Mouse (Mus musculus) MEL (cell line): ENCODE data around the gene Mrtfa. TPM values are rescaled to one million over a fixed set of nuclear protein-coding genes. Genes with fewer than 3 reads are reported as not detected.

ENCODE experiments used
- DNase-seq: peaks from one replicate; pipeline ENCODE4 v3.0.0; 2011; ENCODE audit warnings: low read depth, low spot score
- H3K27ac ChIP-seq: 2 replicates; pipeline ENCODE4 v1.5.1; 2012; ENCODE audit warnings: low read depth, mild to moderate bottlenecking, control low read depth, low read length, moderate library complexity; ENCODE audit not compliant: control insufficient read depth
- H3K27me3 ChIP-seq, 2 experiments: fragments of 150-350 bp in 1 of 2; sonication (generic) in 1 of 2; 2 replicates each; pipeline ENCODE4 v1.6.1; 2012; ENCODE audit warnings: low read length in 2 of 2, mild to moderate bottlenecking in 2 of 2, improper control_type of control experiment in 1 of 2, moderate library complexity in 1 of 2; ENCODE audit not compliant: insufficient read depth in 2 of 2, control insufficient read depth in 1 of 2
- H3K36me3 ChIP-seq, 2 experiments: 2 replicates each; pipeline ENCODE4 v1.6.1; 2012 to 2014; ENCODE audit warnings: low read length in 2 of 2, improper control_type of control experiment in 1 of 2, inconsistent platforms in 1 of 2, mild to moderate bottlenecking in 1 of 2; ENCODE audit not compliant: insufficient read depth in 2 of 2, control insufficient read depth in 1 of 2
- H3K4me1 ChIP-seq, 2 experiments: fragments of 150-350 bp in 1 of 2; sonication (generic) in 1 of 2; 2 replicates each; pipeline ENCODE4 v1.6.1; 2012; ENCODE audit warnings: low read length in 2 of 2, improper control_type of control experiment in 1 of 2, mild to moderate bottlenecking in 1 of 2; ENCODE audit not compliant: insufficient read depth in 2 of 2, control insufficient read depth in 1 of 2
- H3K4me3 ChIP-seq, 2 experiments: fragments of 150-350 bp in 1 of 2; sonication (generic) in 1 of 2; 2 replicates each; pipeline ENCODE4 v1.5.1; 2012; ENCODE audit warnings: low read depth in 2 of 2, low read length in 2 of 2, mild to moderate bottlenecking in 2 of 2, moderate library complexity in 2 of 2, control low read depth in 1 of 2, improper control_type of control experiment in 1 of 2; ENCODE audit not compliant: control insufficient read depth in 1 of 2, insufficient read depth in 1 of 2
- H3K79me2 ChIP-seq: 2 replicates; pipeline ENCODE4 v1.6.1; 2012; ENCODE audit warnings: mild to moderate bottlenecking, low read length, moderate library complexity; ENCODE audit not compliant: control insufficient read depth, poor library complexity, insufficient read depth
- H3K9ac ChIP-seq: 2 replicates; pipeline ENCODE4 v1.6.1; 2012; ENCODE audit warnings: low read depth, mild to moderate bottlenecking, control low read depth, low read length, moderate library complexity; ENCODE audit not compliant: control insufficient read depth, poor library complexity, severe bottlenecking
- H3K9me3 ChIP-seq: fragments of 150-350 bp; sonication (generic); replicated peaks from 2 replicates; pipeline ENCODE4 v1.6.1; 2012; ENCODE audit warnings: mild to moderate bottlenecking, low read length, improper control_type of control experiment, moderate library complexity; ENCODE audit not compliant: insufficient read depth
- BHLHE40 ChIP-seq: IDR thresholded peaks from 2 replicates; pipeline ENCODE4 v1.6.1; 2012; ENCODE audit warnings: low read depth, mild to moderate bottlenecking, inconsistent platforms, low read length, improper control_type of control experiment, borderline replicate concordance
- CHD1 ChIP-seq: IDR thresholded peaks from 2 replicates; pipeline ENCODE4 v1.6.1; 2012; ENCODE audit warnings: low read depth, mild to moderate bottlenecking, inconsistent platforms, low read length, improper control_type of control experiment
- CTCF ChIP-seq, 3 experiments: IDR thresholded peaks in 2 of 3; conservative IDR thresholded peaks in 1 of 3; 2 replicates each; pipeline ENCODE4 v1.5.1; 2011 to 2012; ENCODE audit warnings: low read length in 3 of 3, low read depth in 2 of 3, mild to moderate bottlenecking in 2 of 3, improper control_type of control experiment in 1 of 3, inconsistent platforms in 1 of 3, mixed read lengths in 1 of 3, moderate library complexity in 1 of 3; ENCODE audit not compliant: control insufficient read depth in 1 of 3, insufficient read depth in 1 of 3, poor library complexity in 1 of 3, severe bottlenecking in 1 of 3
- E2F4 ChIP-seq: IDR thresholded peaks from 2 replicates; pipeline ENCODE4 v1.6.1; 2011; ENCODE audit warnings: low read depth, low read length, improper control_type of control experiment, borderline replicate concordance
- JUND ChIP-seq: IDR thresholded peaks from 2 replicates; pipeline ENCODE4 v1.6.1; 2011; ENCODE audit warnings: low read depth, mild to moderate bottlenecking, improper control_type of control experiment, low read length
- KAT2A ChIP-seq: conservative IDR thresholded peaks from 2 replicates; pipeline ENCODE4 v1.6.1; 2012; ENCODE audit warnings: low read depth, low read length, improper control_type of control experiment, inconsistent platforms
- MAFK ChIP-seq: IDR thresholded peaks from 2 replicates; pipeline ENCODE4 v1.6.1; 2011; ENCODE audit warnings: low read depth, mild to moderate bottlenecking, low read length, improper control_type of control experiment, borderline replicate concordance
- MAZ ChIP-seq: IDR thresholded peaks from 2 replicates; pipeline ENCODE4 v1.6.1; 2012; ENCODE audit warnings: low read depth, mild to moderate bottlenecking, inconsistent platforms, low read length, improper control_type of control experiment
- MEF2A ChIP-seq: IDR thresholded peaks from 2 replicates; pipeline ENCODE4 v1.6.1; 2014; ENCODE audit warnings: low read depth, mild to moderate bottlenecking, inconsistent platforms, low read length, improper control_type of control experiment; ENCODE audit not compliant: poor library complexity, insufficient replicate concordance, severe bottlenecking; ENCODE audit errors: extremely low read depth
- MYB ChIP-seq: IDR thresholded peaks from 2 replicates; pipeline ENCODE4 v1.6.1; 2011; ENCODE audit warnings: mild to moderate bottlenecking, low read depth, low read length, improper control_type of control experiment
- MYC ChIP-seq: IDR thresholded peaks from 2 replicates; pipeline ENCODE4 v1.6.1; 2011; ENCODE audit warnings: low read depth, mild to moderate bottlenecking, low read length, improper control_type of control experiment, moderate library complexity
- NELFE ChIP-seq: IDR thresholded peaks from 2 replicates; pipeline ENCODE4 v1.6.1; 2011; ENCODE audit warnings: low read depth, low read length, improper control_type of control experiment
- NRF1 ChIP-seq: IDR thresholded peaks from 2 replicates; pipeline ENCODE4 v1.6.1; 2014; ENCODE audit warnings: low read depth, mild to moderate bottlenecking, inconsistent platforms, low read length, improper control_type of control experiment, moderate library complexity; ENCODE audit not compliant: poor library complexity, insufficient read depth, severe bottlenecking
- POLR2AphosphoS2 ChIP-seq: IDR thresholded peaks from 2 replicates; pipeline ENCODE4 v1.6.1; 2011; ENCODE audit warnings: low read length, improper control_type of control experiment
- RAD21 ChIP-seq: IDR thresholded peaks from 2 replicates; pipeline ENCODE4 v1.6.1; 2011; ENCODE audit warnings: mild to moderate bottlenecking, low read depth, low read length, improper control_type of control experiment
- SIN3A ChIP-seq: IDR thresholded peaks from 2 replicates; pipeline ENCODE4 v1.6.1; 2012; ENCODE audit warnings: low read length, improper control_type of control experiment, inconsistent platforms
- TCF12 ChIP-seq: IDR thresholded peaks from 2 replicates; pipeline ENCODE4 v1.6.1; 2014; ENCODE audit warnings: low read depth, mild to moderate bottlenecking, inconsistent platforms, low read length, improper control_type of control experiment, moderate library complexity
- UBTF ChIP-seq: IDR thresholded peaks from 2 replicates; pipeline ENCODE4 v1.6.1; 2012; ENCODE audit warnings: low read depth, mild to moderate bottlenecking, inconsistent platforms, low read length, improper control_type of control experiment, moderate library complexity, borderline replicate concordance; ENCODE audit not compliant: insufficient read depth
- USF1 ChIP-seq: IDR thresholded peaks from 2 replicates; pipeline ENCODE4 v1.6.1; 2014; ENCODE audit warnings: low read depth, mild to moderate bottlenecking, inconsistent platforms, low read length, improper control_type of control experiment, moderate library complexity
- polyA plus RNA-seq, 2 experiments: library from polyadenylated mRNA; stranded (reverse) in 1 of 2; unstranded in 1 of 2; fragments of >175 nt in 1 of 2; fragments of >200 nt in 1 of 2; gene quantifications; 2 replicates each; pipeline versions ENCODE4 v1.2.1 to v1.2.4; 2012; ENCODE audit warnings: low replicate concordance in 2 of 2, low read depth in 1 of 2; ENCODE audit not compliant: insufficient read length in 2 of 2, insufficient read depth in 1 of 2, missing spikeins in 1 of 2
- total RNA-seq: library from RNA; depleted of rRNA; stranded (reverse); fragments of 300-350 nt; gene quantifications from 2 replicates; pipeline ENCODE4 v1.2.3, GENCODE M21; 2012

Mrtfa gene
- total and polyA plus RNA-seq, 3 experiments: 2.6 to 11.9 TPM; not detected in 1

DNA sequence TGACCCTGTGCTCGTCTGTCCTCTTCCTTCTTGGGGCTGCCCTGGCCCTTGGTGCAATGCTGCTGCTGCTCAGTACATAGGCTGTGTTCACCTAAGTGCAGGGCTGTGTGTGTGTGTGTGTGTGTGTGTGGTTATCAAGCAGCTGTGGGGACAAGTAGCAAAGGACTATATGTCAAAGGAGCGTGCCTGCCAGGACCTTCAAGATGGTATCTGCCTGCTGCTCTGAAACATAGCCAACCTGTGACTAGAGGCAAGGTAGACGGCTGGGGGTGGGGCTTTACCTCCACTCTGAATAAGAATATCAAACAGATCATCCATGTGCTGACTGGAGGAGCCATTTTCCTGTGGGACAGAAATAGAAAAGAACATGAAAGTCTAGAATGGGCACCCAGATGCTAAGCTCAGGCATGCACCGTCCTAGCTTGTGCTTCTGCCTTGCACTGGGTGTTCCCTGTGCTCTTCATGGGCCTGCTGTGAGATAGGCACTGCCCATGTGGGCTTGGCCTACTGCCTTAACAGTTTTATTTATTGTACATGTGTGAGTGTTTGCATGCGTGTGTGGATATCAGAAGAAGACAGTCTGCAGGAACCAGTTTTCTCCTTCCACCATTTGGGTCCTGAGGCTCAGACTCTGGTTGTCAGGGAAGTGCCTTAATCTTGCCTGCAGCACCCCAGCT lies 175.4 kb downstream of the Mrtfa start:
- H3K79me2 ChIP-seq: no peaks in the 10 kb centered on the region
- H3K27me3 ChIP-seq: no peaks in the 10 kb centered on the region
- H3K4me1 ChIP-seq: no peaks in the 10 kb centered on the region
- no peak overlapping the region for H3K9ac ChIP-seq
- TF ChIP-seq TCF12 (no peak), BHLHE40 (no peak), MAZ (no peak), NELFE (no peak), JUND (no peak), POLR2AphosphoS2 (no peak), E2F4 (no peak), CTCF (IDR thresholded peaks at IDR 0.05 in 2 of 3, conservative IDR thresholded peaks at IDR 0.05 in 1 of 3; ENCODE audit: control insufficient read depth in 1 of 3, insufficient read depth in 1 of 3, low read depth in 2 of 3, low read length in 3 of 3, poor library complexity in 1 of 3, severe bottlenecking in 1 of 3) (no peak), NRF1 (no peak)
- DNase-seq: no peak
- no peak overlapping the region for H3K27ac ChIP-seq
- no peaks in the 10 kb centered on the region for H3K36me3 ChIP-seq
- no peak overlapping the region for H3K4me3 ChIP-seq
- H3K9me3 ChIP-seq: no peaks in the 10 kb centered on the region

GRCm38 (mm10) chr15:81013186-81013585 lies 177.4 kb downstream of the Mrtfa start:
- TF ChIP-seq CTCF (IDR thresholded peaks at IDR 0.05 in 2 of 3, conservative IDR thresholded peaks at IDR 0.05 in 1 of 3; ENCODE audit: control insufficient read depth in 1 of 3, insufficient read depth in 1 of 3, low read depth in 2 of 3, low read length in 3 of 3, poor library complexity in 1 of 3, severe bottlenecking in 1 of 3) (no peak), KAT2A (no peak), MYB (no peak), MAZ (no peak), MEF2A (no peak), RAD21 (no peak), E2F4 (no peak), SIN3A (no peak), BHLHE40 (no peak), CHD1 (no peak), TCF12 (no peak), MAFK (no peak), NRF1 (no peak), UBTF (no peak), USF1 (no peak), MYC (no peak)
- no peaks in the 10 kb centered on the region for H3K4me1 ChIP-seq
- DNase-seq: no peak

More at GRCm38 (mm10) chr15:81013186-81013585, 177.4 kb downstream of the Mrtfa start:
- H3K4me3 ChIP-seq: no peak overlapping the region
- no peaks in the 10 kb centered on the region for H3K36me3 ChIP-seq
- no peaks in the 10 kb centered on the region for H3K27me3 ChIP-seq
- H3K27ac ChIP-seq: no peak overlapping the region
- no peaks in the 10 kb centered on the region for H3K9me3 ChIP-seq
- H3K79me2 ChIP-seq: no peaks in the 10 kb centered on the region
- no peak overlapping the region for H3K9ac ChIP-seq
